8 mouse cellular contexts compared by ENCODE assay signal in genomic region chr13:46501800-46502389, GRCm38 (mm10). TPM values are rescaled to one million over a fixed set of nuclear protein-coding genes. Genes with fewer than 3 reads are reported as not detected.
DNase-seq lines count a peak whose midpoint lies in the region; ATAC-seq lines count a peak whose summit lies in the region.

TSS of gene Cap2 (plus strand) at chr13:46501848.

- no peaks in the 10 kb centered on the region for H3K36me3 ChIP-seq in hindbrain, embryonic 13.5 days

- peak; percentile 91 for DNase-seq in Muller cell, postnatal 12 days (ENCODE audit: inconsistent ontology term)
- DNase-seq in cerebellum, postnatal 14 days, result peak; percentile 80
- peak; percentile 90 for DNase-seq in gastrocnemius, adult 18-20 months (ENCODE audit: low spot score)
- peak; percentile 88 to 94 for DNase-seq in left cerebral cortex, adult 18-20 months (ENCODE audit: low spot score in 2 of 2)
- DNase-seq in lung, postnatal 25 days (ENCODE audit: low spot score), result peak; percentile 67
- peak; percentile 83 for DNase-seq in retina, postnatal 1 day
- peak; percentile 90 for DNase-seq in thymus, postnatal 25 days

- H3K4me2 ChIP-seq in hindbrain, embryonic 13.5 days, result peak within 1 kb of the TSS; percentile 91

- no peaks in the 10 kb centered on the region for H3K9me3 ChIP-seq in hindbrain, embryonic 13.5 days

- peaks cover 5% of the 10 kb centered on the region for H3K27me3 ChIP-seq in hindbrain, embryonic 13.5 days

- ATAC-seq in hindbrain, embryonic 13.5 days (ENCODE audit: low FRiP score), result peak; percentile 73

- WGBS in hindbrain, embryonic 13.5 days, result under 1% methylated on average over 35 of the region's 42 CpGs

- H3K4me1 ChIP-seq in hindbrain, embryonic 13.5 days (replicated peaks), result peaks cover 10% of the 10 kb centered on the region

- no peak within 1 kb of the TSS for H3K27ac ChIP-seq in hindbrain, embryonic 13.5 days

- peak within 1 kb of the TSS; percentile 75 for H3K9ac ChIP-seq in hindbrain, embryonic 13.5 days

- peak within 1 kb of the TSS; percentile 53 for H3K4me3 ChIP-seq in hindbrain, embryonic 13.5 days

RNA-seq across cellular contexts. Expression of gene Cap2, which starts in this region (rescaled TPM):
- total RNA-seq in gastrocnemius, adult 18-20 months (2021), result 100 to 1,000 TPM; 314 to 333 TPM
- polyA plus RNA-seq in hindbrain, embryonic 13.5 days (2015; fragmentation: Nextera tagmentation; extraction: Ambion mirVana), result 5.6 and 6.3 TPM in 2 replicates
- total RNA-seq in left cerebral cortex, adult 18-20 months (2021), result 100 to 1,000 TPM; 265 to 282 TPM
